Mouse (Mus musculus): ENCODE measurements around the gene Zfp704.

Zfp704 gene

DNA sequence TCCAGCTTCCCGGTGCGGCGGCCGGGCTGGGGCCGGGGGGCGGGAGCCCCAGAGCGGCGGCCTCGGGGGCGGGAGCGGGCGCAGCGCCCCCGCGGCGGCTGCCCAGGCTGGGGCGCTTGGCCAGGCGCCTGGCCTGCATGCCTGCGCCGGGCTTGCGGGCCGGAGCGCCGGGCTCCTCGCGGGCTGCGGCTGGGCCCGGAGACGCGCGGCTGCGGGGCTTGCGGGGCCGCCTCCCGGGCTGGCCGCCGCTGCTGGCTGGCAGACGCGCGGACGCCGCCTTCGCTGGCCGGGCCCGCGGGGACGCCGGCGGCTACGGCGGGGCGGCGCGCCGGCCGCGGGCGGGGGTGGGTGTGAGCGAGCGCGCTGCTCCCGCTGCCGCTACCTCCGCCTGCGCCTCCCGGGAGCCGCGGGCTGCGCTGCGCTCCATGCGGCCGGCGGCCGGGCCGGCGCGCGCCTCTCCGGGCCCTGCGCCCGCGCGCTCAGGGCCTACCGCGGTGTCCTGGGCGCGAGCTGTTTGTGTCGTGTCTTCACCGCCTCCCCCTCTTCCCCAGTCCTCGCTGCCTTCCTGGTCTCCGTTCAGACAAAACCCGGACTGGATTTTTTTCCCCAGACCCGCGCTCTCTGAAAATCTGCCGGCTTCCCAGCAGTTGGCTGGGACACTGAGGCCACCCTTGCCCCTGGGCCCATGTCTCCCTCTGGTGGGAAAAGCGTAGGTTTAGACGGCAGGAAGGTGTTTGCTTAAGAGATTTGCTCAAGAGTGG is at the start of gene Zfp704:
Gene Zfp704 (minus strand): TSS at position 505 of the 761 bp plus-strand sequence.
- peak; percentile 80 for DNase-seq

DNA sequence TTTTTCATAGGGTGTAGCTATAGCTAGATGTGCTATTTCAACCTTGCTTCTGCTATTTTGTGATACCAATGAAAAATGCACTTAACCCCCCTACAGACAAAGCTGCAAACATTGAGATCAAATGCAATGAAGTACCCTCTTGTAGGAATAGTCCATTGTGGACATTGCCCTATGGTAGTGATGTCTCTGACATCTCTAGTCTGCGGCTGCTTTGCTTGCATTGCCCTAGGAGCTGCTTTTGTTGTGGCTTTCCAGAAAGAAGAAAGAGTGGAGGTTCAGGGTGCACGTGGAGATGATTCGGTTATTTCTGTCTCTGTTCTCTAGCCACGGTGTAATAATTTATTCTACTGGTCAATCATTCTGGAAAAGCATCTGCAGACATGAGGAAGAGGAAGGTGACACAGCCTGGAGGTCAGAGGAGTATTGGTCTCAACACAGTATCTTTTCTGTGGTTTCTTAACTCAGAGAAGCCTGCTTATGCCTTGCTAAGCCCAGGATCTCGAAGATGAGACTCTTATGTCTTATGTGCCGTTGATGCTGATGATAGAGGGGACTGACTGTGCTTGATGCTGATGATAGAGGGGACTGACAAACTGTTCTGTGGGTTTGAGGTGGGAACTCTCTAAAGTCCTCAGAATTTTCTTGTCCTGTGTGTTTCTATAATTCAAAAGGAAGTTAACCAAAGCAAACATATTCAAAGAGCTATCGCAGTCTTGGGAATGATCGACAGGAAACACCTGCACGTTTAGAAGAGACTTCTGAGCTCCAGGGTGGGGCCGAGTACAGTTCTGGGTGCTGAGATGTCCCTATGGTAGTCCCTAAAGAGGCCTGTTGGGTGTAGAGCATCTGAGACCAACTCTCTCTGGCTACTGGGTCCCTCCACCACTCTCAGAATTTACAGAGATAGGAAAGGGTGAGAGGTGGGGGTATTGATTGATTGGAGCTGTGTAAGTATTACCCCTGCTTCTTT is 23.4 kb upstream of the Zfp704 start:
- peak; percentile 80 for DNase-seq

DNA sequence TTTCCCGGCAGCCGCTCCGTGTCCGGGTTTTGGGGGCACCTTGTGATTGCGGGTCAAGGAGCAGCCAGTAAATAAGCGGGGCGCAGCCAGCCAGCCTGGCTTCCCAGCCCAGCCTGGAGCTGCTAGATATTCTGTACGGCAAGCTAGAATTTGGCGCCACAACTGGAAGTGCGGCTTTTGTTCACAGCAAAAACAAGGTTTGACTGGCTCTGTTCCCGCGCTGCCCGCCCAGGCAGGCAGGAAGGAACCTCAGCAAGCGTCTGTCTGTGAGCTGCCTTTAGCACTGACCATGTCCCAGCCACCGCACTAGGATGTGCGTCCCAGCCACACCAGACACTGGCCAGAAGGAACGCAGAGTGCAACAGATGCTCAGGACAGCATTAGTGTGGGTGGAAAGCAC is 20.1 kb upstream of the Zfp704 start:
- peak; percentile 43 for DNase-seq

DNA sequence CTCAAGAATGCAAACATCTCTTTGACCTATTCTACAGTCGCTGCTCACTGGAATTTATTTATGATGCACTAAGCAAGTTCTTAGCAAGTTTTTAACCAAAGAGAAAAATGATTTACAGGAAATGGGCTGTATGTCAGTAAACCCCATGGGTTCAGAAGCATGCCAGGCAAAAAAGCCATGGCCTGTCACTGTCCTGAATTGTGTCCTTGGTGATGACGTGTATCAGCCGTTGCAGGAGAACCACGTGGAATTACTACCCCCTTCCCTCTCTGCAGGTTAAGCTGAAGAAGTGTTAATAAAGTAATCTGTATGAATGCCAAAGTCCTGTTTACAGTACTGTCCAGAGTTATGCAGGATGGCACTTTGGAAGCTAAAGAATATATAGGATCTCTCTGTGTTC is 18.2 kb upstream of the Zfp704 start:
- no peak for DNase-seq

DNA sequence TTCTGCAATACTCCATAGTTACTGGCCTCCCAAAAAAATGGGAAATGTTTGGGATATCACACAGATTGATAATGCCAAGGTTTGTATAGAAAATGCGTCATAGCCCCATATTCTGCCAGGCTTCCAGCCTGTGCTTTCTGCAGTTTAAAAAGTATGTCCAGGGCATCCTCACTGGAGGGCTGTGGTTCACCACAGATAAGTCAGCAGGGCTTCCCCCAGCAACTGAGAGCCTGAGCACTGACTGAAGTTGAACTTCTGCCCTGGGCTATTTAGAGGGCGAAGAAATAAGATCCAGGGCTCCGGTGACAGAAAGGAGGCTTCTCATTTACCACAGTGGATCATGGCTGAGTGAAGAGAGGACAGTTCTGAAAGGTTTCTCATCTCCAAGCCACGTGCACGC is 16.3 kb upstream of the Zfp704 start:
- no peak for DNase-seq

DNA sequence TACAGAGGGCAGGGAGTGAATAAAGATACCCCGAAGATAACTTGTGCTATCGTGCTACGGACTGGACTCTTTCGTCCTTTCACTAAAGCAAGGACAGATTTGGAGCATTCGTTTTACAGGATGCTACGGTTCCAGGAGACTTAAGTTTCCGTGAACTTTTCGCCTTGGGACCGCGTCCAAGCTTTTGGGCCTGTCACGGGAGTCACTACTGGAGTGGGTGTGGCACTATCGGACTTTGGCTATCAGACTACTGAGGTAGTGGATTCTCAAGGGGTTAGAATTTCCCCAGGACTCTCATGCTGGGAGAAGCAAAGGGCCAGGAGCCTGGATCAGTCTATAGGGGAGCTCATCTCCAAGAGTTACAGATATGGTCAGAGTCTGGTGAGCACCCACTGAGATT is 10.7 kb upstream of the Zfp704 start:
- no peak for DNase-seq

DNA sequence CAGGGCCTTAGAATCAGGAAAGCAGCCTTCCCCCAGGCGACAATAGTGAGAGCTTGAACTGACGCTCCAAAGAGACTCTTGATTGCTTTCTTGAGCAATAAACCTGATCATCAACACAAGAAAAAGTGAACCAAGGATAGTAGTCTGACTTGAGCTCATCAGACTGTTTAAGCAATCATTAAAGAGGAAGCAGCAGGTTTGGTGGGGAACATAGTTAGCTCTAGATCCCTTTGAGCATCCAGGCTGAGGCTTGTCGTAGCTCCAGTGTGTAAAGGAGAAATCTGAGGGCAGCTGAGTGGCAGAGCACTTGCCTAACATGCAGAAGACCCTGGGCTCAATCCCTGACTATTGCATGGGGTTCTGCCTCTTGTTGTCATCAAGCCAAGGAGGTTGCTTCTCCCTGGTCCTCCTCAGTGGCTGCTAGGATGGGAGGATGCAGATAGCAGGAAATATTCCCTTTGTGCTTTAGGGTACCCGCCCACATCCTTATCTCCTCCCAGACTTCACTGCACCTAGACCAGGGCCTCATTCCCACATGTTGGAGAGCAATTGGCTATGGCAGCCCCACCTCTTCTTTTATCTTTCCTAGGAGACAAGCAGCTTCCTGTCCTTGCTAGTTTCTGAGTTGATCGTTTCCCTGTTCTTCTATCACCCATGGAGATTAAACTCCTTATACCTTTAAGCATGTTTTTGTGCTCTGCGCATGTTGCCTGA is 9.8 kb upstream of the Zfp704 start:
- no peak for DNase-seq

DNA sequence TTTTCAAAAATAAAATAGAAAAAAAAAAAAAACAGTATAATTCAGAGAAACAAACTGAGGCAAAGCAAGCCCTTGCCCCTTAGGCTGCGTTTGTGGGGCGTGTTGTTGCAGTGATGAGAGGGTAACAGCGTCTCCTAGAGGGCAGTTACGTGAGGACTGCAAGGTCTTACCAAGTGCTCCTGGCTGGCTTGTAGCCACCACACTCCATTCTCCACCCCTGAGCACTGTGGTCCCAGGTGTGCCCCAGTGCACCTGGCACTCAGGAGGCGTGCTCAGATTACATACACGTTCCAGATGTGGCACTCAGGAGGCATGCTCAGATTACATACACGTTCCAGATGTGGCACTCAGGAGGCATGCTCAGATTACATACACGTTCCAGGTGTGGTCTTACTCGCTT is 7.2 kb upstream of the Zfp704 start:
- DNase-seq = no peak

DNA sequence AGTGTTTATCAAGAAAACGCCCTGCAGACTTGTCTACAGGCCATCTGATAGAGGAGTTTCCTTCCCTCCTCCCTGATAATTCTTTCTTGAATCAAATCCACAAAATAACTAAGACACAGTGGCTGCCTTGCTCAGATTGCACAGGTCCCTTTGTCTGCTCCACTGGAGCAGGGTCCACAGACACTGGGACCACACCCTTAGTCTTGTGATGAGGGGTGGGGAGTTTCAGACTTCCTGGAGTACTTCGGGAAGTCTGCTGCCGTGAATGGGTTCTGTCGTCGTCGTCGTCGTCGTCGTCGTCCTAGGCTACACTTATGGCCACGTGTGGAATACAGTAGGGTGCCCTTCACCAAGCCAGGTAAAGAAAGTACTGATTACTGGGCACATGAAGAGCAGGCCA is 4.8 kb upstream of the Zfp704 start:
- DNase-seq = no peak

DNA sequence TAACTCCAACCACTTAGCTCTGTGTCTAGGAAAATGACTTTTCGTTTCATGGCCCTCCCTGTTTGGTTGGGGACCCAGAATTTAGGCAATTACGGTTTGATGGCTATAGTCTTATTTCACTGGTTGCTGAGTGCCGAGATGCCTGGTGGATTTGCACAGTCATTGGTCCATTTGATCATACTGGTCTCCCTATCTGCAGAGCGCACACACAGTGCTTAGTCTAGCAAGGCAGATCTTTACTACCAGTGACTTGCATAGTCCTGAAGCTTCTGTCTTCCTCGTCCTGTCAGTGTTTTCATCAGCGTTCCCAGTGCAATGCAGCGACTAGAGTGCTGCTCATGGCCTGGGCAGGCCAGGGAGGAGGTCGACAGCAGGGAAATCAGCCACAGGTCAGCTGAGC is 4.1 kb upstream of the Zfp704 start:
- no peak for DNase-seq

DNA sequence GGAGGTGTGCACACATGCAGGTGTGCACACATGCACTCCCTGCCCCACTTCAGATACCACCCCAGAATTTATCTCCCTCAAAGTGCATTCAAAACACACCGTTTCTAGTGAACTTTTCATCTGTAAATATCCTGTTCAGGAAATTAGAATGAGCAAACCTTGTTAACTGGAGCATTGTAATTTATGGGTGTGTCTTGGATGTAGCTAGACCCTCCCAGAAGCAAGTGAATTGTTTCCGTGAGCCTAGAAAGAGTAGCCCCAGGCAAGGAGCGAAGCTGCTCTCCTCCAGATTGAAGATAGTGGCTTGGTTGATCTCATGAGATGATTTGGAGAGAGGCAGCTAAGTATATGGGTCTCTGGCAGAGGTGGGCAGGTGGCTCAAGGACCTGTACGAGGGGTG is 1.3 kb upstream of the Zfp704 start:
- DNase-seq = no peak

DNA sequence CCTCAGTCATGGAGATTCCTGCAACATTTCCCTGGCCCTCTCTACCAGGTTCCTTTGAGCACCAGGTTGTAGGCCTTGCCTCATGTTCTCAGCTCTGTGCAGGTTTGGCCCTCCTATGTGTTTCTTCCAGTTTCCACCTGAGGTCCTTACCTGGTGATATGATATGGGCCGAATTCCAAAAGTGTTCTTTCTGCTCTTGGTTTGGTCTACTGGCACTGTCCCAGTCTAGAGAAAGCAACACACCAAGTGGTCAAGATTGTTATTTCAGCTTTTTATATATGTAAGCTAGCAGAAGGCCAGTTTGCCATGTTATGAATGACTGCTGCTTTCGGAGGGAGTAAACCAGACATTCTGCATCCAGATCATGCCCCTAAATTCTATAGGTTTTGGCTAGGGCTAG is 541 bp upstream of the Zfp704 start:
- no peak for DNase-seq

DNA sequence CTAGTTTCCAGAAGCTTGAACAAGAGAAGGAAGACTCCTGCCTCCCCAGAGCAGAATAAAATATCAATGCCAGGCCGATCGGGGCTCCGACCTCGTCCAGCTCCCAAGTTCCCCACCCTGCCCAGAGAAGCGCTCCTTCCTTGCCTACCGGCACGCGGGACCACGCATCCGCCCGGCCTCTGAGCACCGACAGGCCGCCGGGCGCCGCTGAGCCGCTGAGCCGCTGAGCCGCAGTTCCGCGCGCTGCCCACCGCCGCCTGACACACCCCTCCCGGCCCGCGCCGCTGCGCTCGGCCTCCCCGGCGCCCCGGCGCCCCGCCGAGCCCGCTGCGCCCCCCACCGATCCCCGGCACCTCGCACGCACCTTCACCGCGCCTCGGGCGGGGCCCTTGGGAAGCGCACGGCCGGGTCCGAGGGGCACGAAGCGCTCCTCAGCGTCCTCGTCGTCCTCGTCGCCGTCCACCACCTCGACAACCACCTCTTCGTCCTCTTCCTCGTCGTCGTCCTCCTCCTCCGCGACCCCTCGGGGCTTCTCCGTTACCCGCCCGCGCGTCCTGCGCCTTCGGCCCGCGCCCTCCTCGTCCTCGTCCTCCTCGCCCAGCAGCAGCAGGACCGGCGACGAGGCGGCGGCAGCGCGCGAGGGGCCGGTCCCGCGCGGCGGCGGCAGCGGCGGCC is 842 bp downstream of the Zfp704 start:
- peak; percentile 66 for DNase-seq

DNA sequence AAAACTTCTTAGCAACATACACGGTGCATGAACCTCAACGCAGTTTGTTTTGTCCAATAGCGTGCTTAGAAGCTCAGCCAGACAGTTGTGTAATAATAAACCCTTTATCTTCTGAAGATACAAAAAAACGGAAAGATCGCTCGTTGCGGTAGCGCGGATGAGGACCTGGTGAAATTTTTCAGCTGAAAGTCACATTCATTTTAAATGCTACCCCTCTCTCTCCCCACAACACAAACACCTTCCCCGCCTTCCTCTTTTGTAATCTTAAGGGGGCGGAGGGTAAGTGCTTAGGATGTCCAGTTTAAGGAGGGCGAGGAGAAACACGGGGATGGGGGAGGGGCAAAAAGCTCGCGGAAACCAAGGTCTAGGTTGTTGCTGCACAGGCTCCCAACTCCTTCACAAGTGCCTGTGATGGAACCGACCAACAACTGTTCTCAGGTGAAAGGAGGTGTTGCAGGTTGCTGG is 1.4 kb downstream of the Zfp704 start:
- DNase-seq = peak; percentile 61

DNA sequence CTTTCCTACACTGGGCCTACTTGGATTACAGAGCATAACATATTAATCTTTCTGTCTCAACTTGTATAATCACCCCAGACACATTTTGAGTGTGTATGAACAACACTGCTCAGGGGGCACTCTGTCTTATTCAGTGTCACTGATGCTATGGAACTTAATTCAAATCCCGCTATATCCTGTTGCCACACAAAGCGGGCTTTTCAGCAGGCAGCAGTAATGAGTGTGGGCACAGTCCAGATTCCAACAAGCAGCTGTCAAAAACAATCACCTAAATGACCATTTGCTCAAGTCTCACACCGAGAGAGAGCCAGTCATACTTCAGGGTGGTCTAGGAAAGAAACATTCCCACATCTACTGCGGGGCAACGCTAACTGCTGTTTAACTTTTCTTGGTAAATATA is 2.2 kb downstream of the Zfp704 start:
- DNase-seq = no peak

DNA sequence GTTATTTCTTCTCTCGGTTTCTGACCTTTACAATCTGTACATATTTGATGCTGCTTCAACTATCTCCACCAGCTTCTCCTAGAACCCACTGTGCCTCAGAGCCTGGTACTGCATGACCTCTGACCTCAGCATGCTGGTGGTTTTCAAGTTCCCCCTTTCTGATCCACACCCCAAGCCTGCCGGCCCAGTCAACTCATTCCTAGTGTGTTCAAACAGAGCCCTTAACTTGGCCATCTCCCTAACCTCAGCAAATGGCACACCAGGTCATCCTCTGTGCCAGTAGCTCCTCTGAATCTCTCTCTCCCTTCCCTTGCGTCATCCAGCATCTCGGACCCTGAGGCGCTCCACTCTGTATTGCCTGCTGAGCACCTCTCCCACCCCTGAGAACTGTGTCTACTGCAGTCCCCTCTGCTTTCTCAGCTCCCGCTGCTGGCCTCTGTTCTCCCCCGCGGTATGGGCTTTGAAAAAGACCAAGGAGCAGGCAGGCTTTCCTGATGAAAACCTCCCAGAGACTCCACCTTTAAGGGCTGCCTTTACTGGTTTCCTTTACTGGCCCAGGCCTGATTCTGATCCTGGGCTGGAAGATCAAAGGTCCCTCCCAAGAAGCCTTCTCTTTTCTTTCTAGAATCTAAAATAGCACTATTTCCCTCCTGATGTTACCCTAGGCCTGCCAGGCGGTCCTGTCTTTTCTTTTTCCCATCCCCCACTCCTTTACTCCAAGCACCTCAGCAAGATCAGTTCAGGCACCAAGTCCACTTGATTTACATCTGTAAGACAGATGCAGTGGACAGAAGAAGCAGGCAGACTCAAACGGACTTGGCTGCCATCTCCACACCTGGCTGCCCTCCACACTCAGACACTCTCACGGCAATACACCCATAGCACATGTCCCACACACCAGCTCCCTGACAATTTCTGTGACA is 3.8 kb downstream of the Zfp704 start:
- DNase-seq = no peak

DNA sequence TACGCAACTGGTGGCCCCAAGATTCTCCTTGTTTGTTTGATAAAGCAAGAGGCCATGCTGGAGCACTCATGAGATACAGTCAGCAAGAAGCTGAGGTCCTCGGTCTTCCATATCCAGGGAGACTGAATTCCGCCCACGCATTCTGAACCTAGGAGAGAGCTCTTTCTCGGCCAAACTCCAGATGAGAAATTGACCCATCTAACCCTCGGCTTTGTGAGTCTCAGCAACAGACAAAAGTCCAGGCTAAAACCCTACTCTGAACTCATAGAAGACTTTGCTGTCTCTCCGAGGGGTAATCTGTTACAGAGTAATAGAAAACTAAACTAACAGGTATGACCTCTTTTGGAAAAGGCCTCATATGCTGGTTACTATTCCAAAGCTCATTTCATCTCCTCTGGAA is 4.9 kb downstream of the Zfp704 start:
- DNase-seq = no peak

DNA sequence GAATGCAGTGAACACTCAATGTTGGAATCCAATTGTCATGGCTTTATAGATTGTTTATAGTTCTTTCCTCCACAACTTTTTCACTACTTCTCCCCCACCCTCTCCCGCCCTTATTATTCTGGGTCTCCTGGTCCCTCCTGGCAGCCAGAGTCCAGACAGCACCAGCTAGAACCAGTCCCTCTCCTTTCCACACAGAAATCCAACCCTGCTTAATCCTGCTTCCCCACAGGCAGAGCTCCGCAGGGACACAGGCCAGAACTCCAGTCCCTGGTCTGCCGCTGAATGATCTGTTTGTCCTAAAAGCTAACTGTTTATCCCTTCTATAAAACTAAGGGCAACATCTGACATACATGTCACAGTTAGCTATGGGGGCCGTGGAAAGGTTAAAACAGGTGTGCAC is 6.0 kb downstream of the Zfp704 start:
- DNase-seq = no peak

DNA sequence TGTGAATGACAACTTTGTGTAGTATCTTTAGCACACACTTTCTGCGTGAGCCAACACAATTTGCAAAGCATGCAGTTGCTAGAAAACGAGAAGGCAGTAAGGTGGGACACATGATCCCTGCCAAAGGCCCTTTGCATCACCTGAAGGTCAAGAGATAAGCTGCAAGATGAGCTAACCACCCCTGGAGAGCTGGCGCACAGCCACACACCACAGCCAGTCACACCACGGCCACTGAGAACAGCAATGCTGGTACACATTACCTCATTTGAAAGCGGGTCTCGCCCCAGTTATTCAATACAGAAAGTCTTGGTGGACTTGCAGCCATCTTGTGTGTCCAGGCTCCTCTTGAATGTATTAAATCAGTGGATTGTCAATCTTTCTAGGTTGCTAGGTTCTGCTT is 9.3 kb downstream of the Zfp704 start:
- no peak for DNase-seq

DNA sequence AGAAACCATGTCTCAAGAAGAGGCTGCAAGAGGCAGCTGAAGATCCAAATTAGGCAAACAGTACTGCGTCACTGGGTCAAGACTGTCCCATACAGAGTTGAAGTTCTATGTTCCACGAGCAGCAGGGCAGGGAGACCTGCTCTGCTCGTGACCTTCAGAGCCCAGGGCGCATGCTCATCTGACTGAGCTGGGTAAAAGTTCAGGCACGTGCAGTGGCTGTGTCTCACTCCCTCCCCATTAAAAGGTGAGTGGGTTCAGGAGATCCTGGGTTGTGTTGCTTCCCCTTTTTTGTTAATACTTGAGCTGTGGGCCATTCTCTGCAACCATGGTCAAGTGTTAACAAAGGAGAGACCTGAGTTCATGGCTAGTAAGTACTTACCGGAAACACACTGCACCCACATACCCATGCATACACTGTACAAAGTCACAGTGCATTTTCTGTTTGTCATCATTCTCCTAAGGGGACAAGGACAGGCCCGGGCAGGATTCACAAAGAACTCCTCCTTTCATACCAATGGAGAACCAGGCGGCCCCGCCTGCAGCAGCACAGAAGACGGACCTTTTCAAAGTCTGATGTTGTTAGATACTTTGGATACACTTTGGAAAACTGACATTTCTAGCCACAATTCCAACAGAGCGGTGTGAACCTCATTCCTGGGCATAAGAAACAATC is 10.0 kb downstream of the Zfp704 start:
- DNase-seq = no peak

DNA sequence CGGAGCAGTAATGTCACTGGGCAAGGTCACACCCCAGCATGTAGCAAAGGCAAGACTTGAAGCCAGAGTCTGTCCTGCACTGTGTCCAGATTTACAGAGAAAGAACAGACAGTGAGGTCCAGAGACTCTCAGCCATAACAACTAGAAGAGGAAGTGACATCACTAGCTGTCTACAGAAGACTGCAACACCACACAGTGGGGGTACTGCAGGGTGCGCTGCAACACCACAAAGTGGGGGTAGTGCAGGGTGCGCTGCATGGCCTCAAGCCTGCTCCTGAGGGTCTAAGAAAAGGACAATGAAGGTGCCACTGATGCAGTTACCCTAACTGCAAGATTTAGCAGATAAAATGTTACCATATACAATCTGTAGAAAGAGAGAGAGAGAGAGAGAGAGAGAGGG is 11.8 kb downstream of the Zfp704 start:
- peak; percentile 53 for DNase-seq

Data from thymus, postnatal 14 days (tissue).